Mouse (Mus musculus): ENCODE results near the gene Tent4b. TPM values are rescaled to one million over a fixed set of nuclear protein-coding genes. Genes with fewer than 3 reads are reported as not detected.

Tent4b gene
- polyA plus RNA-seq, 1 experiment from 2014 or later, result 16.0 TPM

DNA sequence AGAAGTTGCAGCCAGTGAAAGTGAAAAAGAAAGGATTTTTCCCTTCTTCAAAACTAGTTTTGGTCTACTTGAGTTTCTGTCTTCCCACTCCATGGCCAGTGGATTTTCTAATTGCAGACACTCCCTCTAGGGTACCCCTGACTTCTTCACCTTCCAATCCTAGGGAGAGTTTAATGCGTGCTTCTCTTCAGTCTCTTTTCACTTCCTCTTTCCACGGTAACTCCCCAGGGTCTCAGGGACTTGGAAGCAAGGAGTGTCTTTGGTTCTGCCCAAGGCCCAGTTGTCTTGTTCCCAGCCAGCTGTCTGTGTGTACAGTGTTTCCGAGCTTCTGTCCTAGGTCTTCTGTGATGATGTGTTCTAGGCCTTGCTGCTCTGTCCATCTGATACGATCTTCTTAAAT is 42.9 kb downstream of the Tent4b start:
- H3K9me3 ChIP-seq (ENCODE audit: control insufficient read depth, low read length), result no peaks in the 10 kb centered on the region
- H3K27me3 ChIP-seq (ENCODE audit: control insufficient read depth, insufficient read depth, low read length), result no peaks in the 10 kb centered on the region
- no peak overlapping the region for H3K4me3 ChIP-seq (replicated peaks; ENCODE audit: low read depth, low read length)
- no peak overlapping the region for H3K4me2 ChIP-seq (ENCODE audit: low read length)
- peaks cover 11% of the 10 kb centered on the region; the same call in 1 of the 2 replicates for H3K36me3 ChIP-seq (ENCODE audit: control insufficient read depth, insufficient read depth, low read length)
- no peaks in the 10 kb centered on the region for H3K4me1 ChIP-seq (ENCODE audit: control insufficient read depth, insufficient read depth, low read length)
- no peak overlapping the region for H3K27ac ChIP-seq (replicated peaks; ENCODE audit: low read depth, low read length)
- WGBS, result 82% methylated on average over 4 of the region's 4 CpGs
- ATAC-seq (ENCODE audit: low FRiP score, low TSS enrichment) (no peak), DNase-seq (no peak)
- no peak overlapping the region for H3K9ac ChIP-seq (replicated peaks; ENCODE audit: low read length)

DNA sequence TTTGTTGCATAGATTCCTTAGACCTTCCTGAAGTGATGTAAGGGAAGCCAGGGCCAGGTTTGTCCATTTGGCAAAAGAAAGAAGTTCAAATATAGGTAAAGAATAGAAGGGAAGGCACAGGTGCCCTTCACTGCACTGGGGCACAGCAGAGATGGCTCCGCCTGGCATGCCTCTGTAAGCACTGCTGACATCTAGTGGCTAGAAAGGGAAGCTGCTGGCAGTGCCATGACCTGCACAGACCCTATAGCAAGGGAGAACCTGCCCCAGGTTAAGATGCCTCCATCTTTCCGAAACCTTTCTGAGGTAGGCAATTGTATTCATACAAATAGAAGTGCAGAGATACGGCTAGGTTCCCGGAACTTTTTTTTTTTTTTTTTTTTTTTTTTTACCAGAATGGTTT is 45.3 kb downstream of the Tent4b start:
- no peaks in the 10 kb centered on the region for H3K4me1 ChIP-seq (ENCODE audit: control insufficient read depth, insufficient read depth, low read length)
- H3K4me3 ChIP-seq (replicated peaks; ENCODE audit: low read depth, low read length), result no peak overlapping the region
- H3K9me3 ChIP-seq (ENCODE audit: control insufficient read depth, low read length), result no peaks in the 10 kb centered on the region
- DNase-seq, result peak; percentile 73
- H3K9ac ChIP-seq (replicated peaks; ENCODE audit: low read length), result no peak overlapping the region
- whole genome bisulfite sequencing, result 76% methylated on average over 4 of the region's 4 CpGs
- H3K36me3 ChIP-seq (ENCODE audit: control insufficient read depth, insufficient read depth, low read length), result peaks cover 25% of the 10 kb centered on the region
- no peak overlapping the region for H3K4me2 ChIP-seq (ENCODE audit: low read length)
- no peak for ATAC-seq (ENCODE audit: low FRiP score, low TSS enrichment)
- H3K27ac ChIP-seq (replicated peaks; ENCODE audit: low read depth, low read length), result no peak overlapping the region
- H3K27me3 ChIP-seq (ENCODE audit: control insufficient read depth, insufficient read depth, low read length), result no peaks in the 10 kb centered on the region

DNA sequence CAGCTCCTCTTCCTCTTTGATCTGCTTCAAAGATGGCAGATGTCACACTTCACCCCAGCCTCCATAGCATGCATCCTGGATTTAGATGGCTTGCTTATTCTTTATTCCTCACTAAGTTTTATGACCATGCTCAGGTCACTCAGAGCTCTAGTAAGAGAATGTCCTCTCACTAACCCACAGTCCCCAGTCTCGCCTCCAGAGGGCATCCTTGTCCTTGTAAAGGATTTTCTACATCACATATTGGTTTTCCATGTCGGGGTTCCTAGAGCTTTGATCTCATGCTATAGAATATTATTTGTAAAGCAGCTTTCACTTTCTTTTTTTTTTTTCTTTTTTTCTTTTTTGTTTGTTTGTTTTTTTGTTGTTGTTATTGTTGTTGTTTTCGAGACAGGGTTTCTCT is 53.8 kb downstream of the Tent4b start:
- H3K9me3 ChIP-seq (ENCODE audit: control insufficient read depth, low read length), result no peaks in the 10 kb centered on the region
- no peak overlapping the region for H3K4me3 ChIP-seq (replicated peaks; ENCODE audit: low read depth, low read length)
- DNase-seq, result peak; percentile 66
- H3K4me1 ChIP-seq (ENCODE audit: control insufficient read depth, insufficient read depth, low read length), result no peaks in the 10 kb centered on the region
- peaks cover 39% of the 10 kb centered on the region for H3K36me3 ChIP-seq (ENCODE audit: control insufficient read depth, insufficient read depth, low read length)
- H3K27me3 ChIP-seq (ENCODE audit: control insufficient read depth, insufficient read depth, low read length), result no peaks in the 10 kb centered on the region
- H3K27ac ChIP-seq (replicated peaks; ENCODE audit: low read depth, low read length), result no peak overlapping the region
- H3K9ac ChIP-seq (replicated peaks; ENCODE audit: low read length), result no peak overlapping the region
- no peak overlapping the region for H3K4me2 ChIP-seq (ENCODE audit: low read length)
- 81% methylated on average over 3 of the region's 3 CpGs for WGBS
- no peak for ATAC-seq (ENCODE audit: low FRiP score, low TSS enrichment)

DNA sequence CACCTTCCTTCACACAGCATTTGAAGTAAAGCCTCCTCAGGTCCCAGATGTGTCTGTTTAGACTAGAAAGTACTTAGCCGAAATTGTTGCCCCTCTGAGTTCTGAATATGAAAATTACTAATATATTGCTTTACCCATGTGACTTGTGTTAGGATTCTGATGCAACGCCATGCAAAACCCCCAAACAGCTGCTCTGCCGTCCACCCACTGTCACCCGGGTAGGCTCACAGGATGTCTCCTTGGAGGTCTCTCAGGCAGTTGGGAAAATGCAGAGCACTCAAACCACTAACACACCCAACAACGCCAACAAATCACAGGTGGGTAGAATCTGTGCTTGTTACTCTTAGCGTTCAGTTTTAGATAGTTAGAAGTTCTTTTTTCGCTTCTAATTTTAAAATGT is 55.9 kb downstream of the Tent4b start:
- Histone ChIP-seq H3K4me1 (ENCODE audit: control insufficient read depth, insufficient read depth, low read length) (no peaks in the 10 kb centered on the region), H3K27ac (replicated peaks; ENCODE audit: low read depth, low read length) (no peak overlapping the region), H3K27me3 (ENCODE audit: control insufficient read depth, insufficient read depth, low read length) (no peaks in the 10 kb centered on the region), H3K36me3 (ENCODE audit: control insufficient read depth, insufficient read depth, low read length) (peaks cover 25% of the 10 kb centered on the region), H3K9ac (replicated peaks; ENCODE audit: low read length) (no peak overlapping the region), H3K4me2 (ENCODE audit: low read length) (no peak overlapping the region), H3K9me3 (ENCODE audit: control insufficient read depth, low read length) (no peaks in the 10 kb centered on the region), H3K4me3 (replicated peaks; ENCODE audit: low read depth, low read length) (no peak overlapping the region)
- no peak for DNase-seq
- 92% methylated on average over 7 of the region's 7 CpGs for WGBS
- ATAC-seq (ENCODE audit: low FRiP score, low TSS enrichment), result no peak

DNA sequence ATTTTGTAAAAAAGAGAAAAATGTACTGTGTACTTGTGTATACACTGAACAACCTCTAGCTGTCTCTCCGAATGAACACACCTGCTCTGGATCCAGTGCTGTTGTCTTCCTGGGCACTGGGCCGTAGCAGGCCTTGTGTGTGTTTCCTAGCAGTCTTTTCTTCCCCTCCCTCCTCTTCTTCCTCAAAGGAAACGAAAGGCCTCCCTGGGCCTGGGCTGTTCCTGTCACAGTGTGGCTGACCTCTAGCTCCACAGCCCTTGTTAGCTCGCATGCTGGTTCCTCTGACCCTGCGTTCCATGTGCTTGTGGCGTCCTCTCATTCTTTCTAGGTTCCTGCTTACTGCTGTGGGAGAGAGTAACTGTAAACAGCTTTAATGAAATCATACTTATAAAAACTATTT is 59.0 kb downstream of the Tent4b start:
- Histone ChIP-seq H3K9me3 (ENCODE audit: control insufficient read depth, low read length) (no peaks in the 10 kb centered on the region), H3K9ac (replicated peaks; ENCODE audit: low read length) (no peak overlapping the region; the same call in 1 of the 2 replicates), H3K4me3 (replicated peaks; ENCODE audit: low read depth, low read length) (no peak overlapping the region), H3K4me1 (ENCODE audit: control insufficient read depth, insufficient read depth, low read length) (no peaks in the 10 kb centered on the region), H3K4me2 (ENCODE audit: low read length) (no peak overlapping the region), H3K27me3 (ENCODE audit: control insufficient read depth, insufficient read depth, low read length) (no peaks in the 10 kb centered on the region), H3K27ac (replicated peaks; ENCODE audit: low read depth, low read length) (no peak overlapping the region), H3K36me3 (ENCODE audit: control insufficient read depth, insufficient read depth, low read length) (peaks cover 8% of the 10 kb centered on the region)
- no peak for DNase-seq
- WGBS, result 30% methylated on average over 6 of the region's 6 CpGs
- no peak for ATAC-seq (ENCODE audit: low FRiP score, low TSS enrichment)

DNA sequence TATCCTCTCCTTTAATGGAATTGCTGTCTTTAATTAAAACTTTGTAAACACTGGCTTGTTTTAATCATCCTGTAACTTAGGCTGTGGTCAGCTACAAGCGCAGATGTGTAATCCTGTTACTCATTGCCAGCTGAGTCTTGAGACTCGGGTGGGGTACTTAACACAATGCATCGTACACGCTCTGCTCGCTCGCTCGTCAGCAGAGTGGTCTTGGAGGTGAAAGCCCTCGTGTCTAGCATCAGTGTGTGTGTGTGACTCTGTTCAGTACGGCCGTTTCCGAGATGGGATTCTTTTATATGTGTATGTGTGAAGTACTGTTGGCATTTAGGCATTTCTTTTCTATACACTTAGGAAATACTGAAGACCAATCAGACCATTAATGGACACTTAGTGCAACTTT is 59.5 kb downstream of the Tent4b start:
- DNase-seq, result no peak
- Histone ChIP-seq H3K36me3 (ENCODE audit: control insufficient read depth, insufficient read depth, low read length) (peaks cover 8% of the 10 kb centered on the region), H3K9me3 (ENCODE audit: control insufficient read depth, low read length) (no peaks in the 10 kb centered on the region), H3K4me2 (ENCODE audit: low read length) (no peak overlapping the region), H3K27me3 (ENCODE audit: control insufficient read depth, insufficient read depth, low read length) (no peaks in the 10 kb centered on the region), H3K4me1 (ENCODE audit: control insufficient read depth, insufficient read depth, low read length) (no peaks in the 10 kb centered on the region), H3K4me3 (replicated peaks; ENCODE audit: low read depth, low read length) (no peak overlapping the region), H3K27ac (replicated peaks; ENCODE audit: low read depth, low read length) (no peak overlapping the region), H3K9ac (replicated peaks; ENCODE audit: low read length) (no peak overlapping the region)
- WGBS, result 41% methylated on average over 11 of the region's 11 CpGs
- ATAC-seq (ENCODE audit: low FRiP score, low TSS enrichment), result no peak

DNA sequence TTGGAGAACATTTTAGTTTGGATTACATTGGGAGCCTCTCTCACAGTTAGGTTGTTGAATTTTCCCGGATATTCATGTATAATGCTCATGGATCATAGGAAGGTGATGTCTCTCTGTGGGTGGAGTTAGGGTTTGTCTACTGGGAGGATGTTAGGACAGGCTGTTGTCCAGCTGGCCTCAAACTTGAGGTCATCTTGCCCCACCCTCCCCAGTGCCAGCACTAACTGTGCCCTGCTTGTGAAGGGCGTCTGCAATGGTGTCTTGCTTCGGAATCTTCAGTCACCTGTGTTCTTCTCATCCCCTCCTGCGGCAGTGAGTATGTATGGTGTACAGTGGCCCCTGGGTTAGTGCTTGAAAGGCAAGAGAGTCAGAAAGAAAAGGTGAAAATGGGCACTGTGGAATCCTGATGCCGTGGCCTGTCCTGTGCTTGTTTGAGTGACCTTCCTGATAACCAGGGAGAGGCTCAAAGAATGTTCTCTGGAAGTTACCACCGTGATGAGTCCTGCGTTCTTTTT is 61.5 kb downstream of the Tent4b start:
- H3K4me3 ChIP-seq (replicated peaks; ENCODE audit: low read depth, low read length), result no peak overlapping the region
- ATAC-seq (ENCODE audit: low FRiP score, low TSS enrichment) (no peak), DNase-seq (no peak)
- no peak overlapping the region for H3K27ac ChIP-seq (replicated peaks; ENCODE audit: low read depth, low read length)
- whole genome bisulfite sequencing, result 92% methylated on average over 7 of the region's 7 CpGs
- H3K4me1 ChIP-seq (ENCODE audit: control insufficient read depth, insufficient read depth, low read length), result no peaks in the 10 kb centered on the region
- H3K9me3 ChIP-seq (ENCODE audit: control insufficient read depth, low read length), result no peaks in the 10 kb centered on the region
- peaks cover 8% of the 10 kb centered on the region; the same call in 1 of the 2 replicates for H3K36me3 ChIP-seq (ENCODE audit: control insufficient read depth, insufficient read depth, low read length)
- H3K9ac ChIP-seq (replicated peaks; ENCODE audit: low read length), result no peak overlapping the region
- no peaks in the 10 kb centered on the region for H3K27me3 ChIP-seq (ENCODE audit: control insufficient read depth, insufficient read depth, low read length)
- H3K4me2 ChIP-seq (ENCODE audit: low read length), result no peak overlapping the region

DNA sequence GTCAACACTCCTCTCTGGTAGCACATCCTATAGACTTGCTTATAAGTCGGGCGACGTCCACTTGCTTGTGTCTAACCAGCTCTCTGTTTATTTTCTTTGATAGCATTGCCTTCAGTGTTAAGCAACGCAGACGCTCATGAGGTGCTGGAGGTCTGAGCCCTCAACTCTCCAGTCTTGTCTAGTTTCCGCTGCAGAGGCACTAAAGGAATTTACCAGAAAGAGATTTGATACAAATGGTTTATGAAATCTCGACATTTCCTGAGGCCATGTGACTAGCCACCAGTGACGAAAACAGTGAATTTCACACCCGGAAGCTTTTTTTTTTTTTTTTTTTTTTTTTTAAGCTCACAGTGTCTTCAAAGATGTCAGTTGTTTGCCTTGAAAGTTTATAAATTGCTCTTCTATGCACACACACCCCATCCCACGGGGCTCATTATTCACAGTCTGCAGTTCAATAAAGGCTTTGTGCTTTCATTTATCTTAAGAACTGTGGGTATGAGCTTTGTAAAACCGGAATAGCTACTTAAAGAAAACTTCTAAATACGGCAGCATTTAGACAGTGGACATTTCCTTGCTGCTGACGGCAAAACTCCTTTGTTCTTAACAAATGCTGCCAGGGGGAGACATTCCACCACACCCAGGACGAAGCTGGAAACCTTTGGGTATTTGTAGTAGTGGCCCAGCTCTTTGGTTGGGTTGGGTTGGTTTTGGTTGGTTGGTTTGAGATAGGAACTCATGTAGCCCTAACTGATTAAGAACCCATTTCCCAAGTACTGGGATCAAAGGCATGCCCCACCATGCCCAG is 64.0 kb downstream of the Tent4b start:
- no peak overlapping the region for H3K4me3 ChIP-seq (replicated peaks; ENCODE audit: low read depth, low read length)
- H3K4me1 ChIP-seq (ENCODE audit: control insufficient read depth, insufficient read depth, low read length), result no peaks in the 10 kb centered on the region
- ATAC-seq (ENCODE audit: low FRiP score, low TSS enrichment) (no peak), DNase-seq (no peak)
- H3K9me3 ChIP-seq (ENCODE audit: control insufficient read depth, low read length), result no peaks in the 10 kb centered on the region
- WGBS, result 59% methylated on average over 14 of the region's 14 CpGs
- no peak overlapping the region for H3K4me2 ChIP-seq (ENCODE audit: low read length)
- H3K9ac ChIP-seq (replicated peaks; ENCODE audit: low read length), result no peak overlapping the region
- no peaks in the 10 kb centered on the region for H3K36me3 ChIP-seq (ENCODE audit: control insufficient read depth, insufficient read depth, low read length)
- no peak overlapping the region for H3K27ac ChIP-seq (replicated peaks; ENCODE audit: low read depth, low read length)
- H3K27me3 ChIP-seq (ENCODE audit: control insufficient read depth, insufficient read depth, low read length), result no peaks in the 10 kb centered on the region

DNA sequence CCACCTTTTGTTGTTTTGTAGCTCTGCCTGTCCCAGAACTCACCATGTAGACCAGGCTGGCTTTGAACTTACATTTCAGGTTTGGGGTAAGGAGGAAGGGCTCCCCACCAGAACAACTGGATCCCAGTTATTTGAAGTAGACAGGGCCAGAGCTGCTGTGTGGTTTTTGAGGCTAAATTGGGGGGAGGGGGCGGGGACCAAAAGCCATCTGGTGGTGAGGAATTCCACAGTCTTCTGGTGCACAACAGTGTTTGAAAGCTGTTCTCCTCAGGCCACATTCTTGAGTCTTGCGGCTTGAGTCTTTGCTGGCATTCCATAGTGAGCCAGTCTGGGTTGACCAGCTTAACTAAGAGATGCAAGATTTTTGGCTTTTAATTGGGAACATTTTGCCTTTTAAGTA is 66.5 kb downstream of the Tent4b start:
- no peak for ATAC-seq (ENCODE audit: low FRiP score, low TSS enrichment)
- Histone ChIP-seq H3K9me3 (ENCODE audit: control insufficient read depth, low read length) (no peaks in the 10 kb centered on the region), H3K4me1 (ENCODE audit: control insufficient read depth, insufficient read depth, low read length) (no peaks in the 10 kb centered on the region), H3K27ac (replicated peaks; ENCODE audit: low read depth, low read length) (no peak overlapping the region), H3K9ac (replicated peaks; ENCODE audit: low read length) (no peak overlapping the region), H3K36me3 (ENCODE audit: control insufficient read depth, insufficient read depth, low read length) (no peaks in the 10 kb centered on the region), H3K4me2 (ENCODE audit: low read length) (no peak overlapping the region), H3K4me3 (replicated peaks; ENCODE audit: low read depth, low read length) (no peak overlapping the region), H3K27me3 (ENCODE audit: control insufficient read depth, insufficient read depth, low read length) (no peaks in the 10 kb centered on the region)
- WGBS, result 28% methylated on average over 2 of the region's 2 CpGs
- no peak for DNase-seq
